Mouse (Mus musculus): ENCODE results near the gene Hist1h4f. TPM values are rescaled to one million over a fixed set of nuclear protein-coding genes. Genes with fewer than 3 reads are reported as not detected.

Hist1h4f gene
- polyA plus RNA-seq, 1 experiment from 2014 or later, result 0.83 TPM

GRCm38 (mm10) chr13:23523976-23524375 is 27.5 kb downstream of the Hist1h4f start:
- Histone ChIP-seq H3K4me1 (replicated peaks) (peaks cover 18% of the 10 kb centered on the region), H3K4me2 (no peak overlapping the region), H3K4me3 (no peak overlapping the region), H3K27me3 (no peaks in the 10 kb centered on the region), H3K9ac (no peak overlapping the region), H3K9me3 (no peaks in the 10 kb centered on the region), H3K36me3 (no peaks in the 10 kb centered on the region), H3K27ac (no peak overlapping the region)
- 38% methylated on average over 5 of the region's 5 CpGs for WGBS
- no peak for ATAC-seq (ENCODE audit: low FRiP score)

DNA sequence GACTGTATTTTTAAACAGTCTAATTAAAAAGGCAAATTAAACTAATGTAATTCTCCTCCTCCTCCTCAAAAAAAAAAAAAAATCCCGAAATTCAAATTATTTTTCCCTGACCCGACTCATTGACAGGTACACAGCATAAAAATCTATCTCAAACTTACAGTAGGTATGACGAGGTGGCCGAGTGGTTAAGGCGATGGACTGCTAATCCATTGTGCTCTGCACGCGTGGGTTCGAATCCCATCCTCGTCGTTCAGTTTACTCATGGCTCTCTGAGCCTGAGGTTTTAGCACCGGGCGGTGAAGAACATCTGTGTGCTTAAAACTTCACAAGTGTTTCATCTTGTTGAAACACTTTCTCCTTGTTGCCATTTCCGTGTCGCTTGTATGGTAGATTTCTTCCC is 29.7 kb downstream of the Hist1h4f start:
- Histone ChIP-seq H3K4me1 (replicated peaks) (peaks cover 11% of the 10 kb centered on the region), H3K4me2 (peak overlapping the region; percentile 15), H3K9me3 (no peaks in the 10 kb centered on the region), H3K36me3 (no peaks in the 10 kb centered on the region), H3K27ac (no peak overlapping the region), H3K4me3 (0 out of 2 replicates have a peak overlapping the region, but pooled peaks have one; percentile 2), H3K27me3 (no peaks in the 10 kb centered on the region), H3K9ac (no peak overlapping the region)
- WGBS, result 1% methylated on average over 14 of the region's 14 CpGs
- no peak for ATAC-seq (ENCODE audit: low FRiP score)

- Histone ChIP-seq H3K27ac (no peak overlapping the region), H3K36me3 (no peaks in the 10 kb centered on the region), H3K9ac (no peak overlapping the region), H3K9me3 (no peaks in the 10 kb centered on the region), H3K4me2 (peak overlapping the region; percentile 74), H3K27me3 (no peaks in the 10 kb centered on the region), H3K4me3 (peak overlapping the region; percentile 37), H3K4me1 (replicated peaks) (peaks cover 9% of the 10 kb centered on the region)
- 0 out of 2 replicates have a peak, but pooled peaks have one; percentile 14 for ATAC-seq (ENCODE audit: low FRiP score)
- under 1% methylated on average over 10 of the region's 10 CpGs for WGBS
Measured at GRCm38 (mm10) chr13:23519416-23519815, 32.0 kb downstream of the Hist1h4f start.

DNA sequence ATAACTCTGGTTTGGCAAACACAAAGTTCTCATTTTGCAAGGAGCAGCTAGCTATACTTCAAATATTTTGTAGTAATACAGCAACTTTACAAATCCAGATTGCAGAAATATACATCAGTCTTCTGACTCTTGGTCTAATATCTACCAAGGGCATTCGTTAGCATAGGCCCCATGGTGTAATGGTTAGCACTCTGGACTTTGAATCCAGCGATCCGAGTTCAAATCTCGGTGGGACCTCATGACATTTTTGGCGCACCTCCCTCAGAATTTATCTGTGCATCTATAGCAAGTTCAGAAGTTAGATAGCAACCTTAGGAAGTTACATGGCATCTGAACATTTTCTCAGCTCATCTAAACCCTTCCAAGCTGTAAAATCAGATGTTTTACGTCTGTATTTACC is 32.6 kb downstream of the Hist1h4f start:
- H3K27ac ChIP-seq, result no peak overlapping the region
- H3K4me1 ChIP-seq (replicated peaks), result peaks cover 9% of the 10 kb centered on the region
- no peak for ATAC-seq (ENCODE audit: low FRiP score)
- under 1% methylated on average over 6 of the region's 6 CpGs for WGBS
- no peaks in the 10 kb centered on the region for H3K36me3 ChIP-seq
- peak overlapping the region; percentile 74 for H3K4me2 ChIP-seq
- H3K9me3 ChIP-seq, result no peaks in the 10 kb centered on the region
- no peak overlapping the region for H3K9ac ChIP-seq
- no peaks in the 10 kb centered on the region for H3K27me3 ChIP-seq
- peak overlapping the region; percentile 37 for H3K4me3 ChIP-seq

DNA sequence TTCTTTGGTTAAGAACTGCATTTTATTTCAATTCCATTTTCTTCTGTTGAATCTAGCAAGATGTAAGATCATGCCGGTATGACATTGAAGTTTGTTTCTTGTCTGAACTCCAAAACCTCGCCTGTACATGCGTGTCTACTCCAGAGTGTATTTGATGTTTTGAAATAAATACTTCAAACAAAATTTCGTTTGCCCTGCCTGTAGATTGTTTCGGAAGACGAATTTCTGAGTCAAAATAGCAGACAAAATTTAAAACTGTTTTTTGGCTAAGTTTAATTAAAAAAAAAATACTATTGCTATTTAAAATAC is 33.2 kb downstream of the Hist1h4f start:
- 1% methylated on average over 6 of the region's 6 CpGs for WGBS
- H3K4me3 ChIP-seq, result peak overlapping the region; percentile 46
- no peaks in the 10 kb centered on the region for H3K9me3 ChIP-seq
- peaks cover 9% of the 10 kb centered on the region for H3K4me1 ChIP-seq (replicated peaks)
- H3K27me3 ChIP-seq, result no peaks in the 10 kb centered on the region
- H3K4me2 ChIP-seq, result peak overlapping the region; percentile 74
- H3K9ac ChIP-seq, result no peak overlapping the region
- ATAC-seq (ENCODE audit: low FRiP score), result no peak
- no peak overlapping the region for H3K27ac ChIP-seq
- no peaks in the 10 kb centered on the region for H3K36me3 ChIP-seq

DNA sequence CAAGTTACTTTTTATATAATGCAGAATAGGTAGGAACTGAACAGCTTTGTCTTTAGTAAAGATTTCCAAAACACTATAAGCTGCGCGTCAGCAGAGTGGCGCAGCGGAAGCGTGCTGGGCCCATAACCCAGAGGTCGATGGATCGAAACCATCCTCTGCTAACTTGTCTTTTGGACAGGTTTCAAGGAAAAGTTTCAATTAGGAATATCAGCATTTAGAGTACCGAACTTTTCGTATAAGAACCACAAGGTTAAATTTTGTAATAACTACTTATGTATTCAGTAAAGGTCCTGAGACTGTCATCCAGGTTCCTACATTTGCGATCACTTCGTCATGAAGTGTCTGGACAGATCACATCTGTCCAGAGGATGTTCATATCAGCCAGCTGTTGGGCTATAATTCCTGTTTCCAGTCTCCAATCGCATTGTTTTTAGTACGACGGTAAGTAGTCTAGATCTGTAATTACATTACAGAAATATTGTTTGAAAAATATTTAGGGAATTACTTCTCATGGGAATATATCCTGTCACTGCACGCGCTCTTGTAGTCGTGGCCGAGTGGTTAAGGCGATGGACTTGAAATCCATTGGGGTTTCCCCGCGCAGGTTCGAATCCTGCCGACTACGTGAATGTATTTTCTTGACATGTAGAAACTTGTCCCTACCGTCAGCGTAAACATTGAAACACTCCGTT is 33.7 kb downstream of the Hist1h4f start:
- H3K36me3 ChIP-seq, result no peaks in the 10 kb centered on the region
- H3K4me1 ChIP-seq (replicated peaks), result peaks cover 9% of the 10 kb centered on the region
- peak overlapping the region; percentile 74 for H3K4me2 ChIP-seq
- H3K9me3 ChIP-seq, result no peaks in the 10 kb centered on the region
- H3K4me3 ChIP-seq, result peak overlapping the region; percentile 46
- ATAC-seq (ENCODE audit: low FRiP score), result peak; percentile 91
- peak overlapping the region; percentile 53; the same call in 1 of the 2 replicates for H3K9ac ChIP-seq
- H3K27ac ChIP-seq, result peak overlapping the region; percentile 66; the same call in 1 of the 2 replicates
- WGBS, result under 1% methylated on average over 27 of the region's 27 CpGs
- H3K27me3 ChIP-seq, result no peaks in the 10 kb centered on the region

- H3K36me3 ChIP-seq, result no peaks in the 10 kb centered on the region
- H3K9me3 ChIP-seq, result no peaks in the 10 kb centered on the region
- ATAC-seq (ENCODE audit: low FRiP score), result peak; percentile 74
- peak overlapping the region; percentile 46 for H3K4me3 ChIP-seq
- peak overlapping the region; percentile 66; the same call in 1 of the 2 replicates for H3K27ac ChIP-seq
- peak overlapping the region; percentile 74 for H3K4me2 ChIP-seq
- peak overlapping the region; percentile 53; the same call in 1 of the 2 replicates for H3K9ac ChIP-seq
- no peaks in the 10 kb centered on the region for H3K27me3 ChIP-seq
- 0% methylated on average over 19 of the region's 19 CpGs for WGBS
- H3K4me1 ChIP-seq (replicated peaks), result peaks cover 9% of the 10 kb centered on the region
Measured at GRCm38 (mm10) chr13:23516822-23517602, 34.4 kb downstream of the Hist1h4f start.

DNA sequence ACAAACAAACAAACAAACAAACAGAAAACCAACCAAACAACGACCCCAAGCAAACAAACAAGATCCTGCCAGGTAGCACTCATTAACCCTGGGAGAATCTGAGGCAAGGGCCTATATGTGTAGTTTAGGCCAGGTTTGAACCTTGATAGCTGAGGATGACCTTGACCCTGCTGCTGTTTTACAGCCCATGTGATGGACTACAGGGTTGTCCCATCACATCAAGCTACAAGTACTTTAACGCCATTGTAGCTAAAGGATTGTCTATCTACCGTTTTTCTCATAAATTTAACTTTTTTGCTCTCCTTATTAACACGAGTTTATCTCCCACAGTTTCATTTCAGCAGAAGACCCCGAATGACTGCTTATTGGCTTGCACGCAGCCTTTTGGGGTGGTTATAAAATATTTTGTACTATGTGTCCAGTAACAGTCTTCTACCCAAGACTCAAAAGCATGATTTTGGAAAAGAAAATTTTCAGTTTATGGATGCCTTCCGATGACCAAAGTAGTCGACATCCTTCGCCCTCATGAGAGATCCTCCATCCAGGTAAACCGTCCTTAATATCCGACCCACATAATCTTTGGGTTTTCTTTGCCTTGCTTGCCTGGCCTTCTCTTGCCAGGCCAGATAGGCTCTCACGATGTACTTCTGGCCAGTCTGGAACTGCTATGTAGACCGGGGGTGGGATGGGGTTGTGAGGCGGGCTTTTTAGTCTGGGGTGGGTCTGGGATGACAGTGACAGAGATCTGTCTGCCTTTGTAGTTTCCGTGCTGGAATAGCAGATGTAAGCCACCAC is 35.4 kb downstream of the Hist1h4f start:
- WGBS, result 55% methylated on average over 15 of the region's 15 CpGs
- H3K36me3 ChIP-seq, result no peaks in the 10 kb centered on the region
- peak overlapping the region; percentile 56 for H3K9ac ChIP-seq
- H3K27ac ChIP-seq, result no peak overlapping the region
- peak overlapping the region; percentile 46 for H3K4me3 ChIP-seq
- no peaks in the 10 kb centered on the region for H3K27me3 ChIP-seq
- H3K9me3 ChIP-seq, result no peaks in the 10 kb centered on the region
- H3K4me1 ChIP-seq (replicated peaks), result peaks cover 9% of the 10 kb centered on the region
- H3K4me2 ChIP-seq, result peak overlapping the region; percentile 56
- no peak for ATAC-seq (ENCODE audit: low FRiP score)

GRCm38 (mm10) chr13:23515281-23515680 is 36.2 kb downstream of the Hist1h4f start:
- no peaks in the 10 kb centered on the region for H3K27me3 ChIP-seq
- no peaks in the 10 kb centered on the region for H3K36me3 ChIP-seq
- no peak overlapping the region for H3K4me2 ChIP-seq
- no peaks in the 10 kb centered on the region for H3K9me3 ChIP-seq
- H3K4me3 ChIP-seq, result no peak overlapping the region
- H3K27ac ChIP-seq, result no peak overlapping the region
- H3K9ac ChIP-seq, result no peak overlapping the region
- no peak for ATAC-seq (ENCODE audit: low FRiP score)
- WGBS, result 77% methylated on average over 5 of the region's 5 CpGs
- H3K4me1 ChIP-seq (replicated peaks), result peaks cover 9% of the 10 kb centered on the region

- Histone ChIP-seq H3K4me1 (replicated peaks) (peaks cover 4% of the 10 kb centered on the region), H3K9me3 (no peaks in the 10 kb centered on the region), H3K4me2 (no peak overlapping the region), H3K9ac (no peak overlapping the region), H3K36me3 (no peaks in the 10 kb centered on the region), H3K4me3 (no peak overlapping the region), H3K27me3 (no peaks in the 10 kb centered on the region), H3K27ac (no peak overlapping the region)
- ATAC-seq (ENCODE audit: low FRiP score), result no peak
- WGBS, result 90% methylated on average over 1 of the region's 1 CpGs
Measured at GRCm38 (mm10) chr13:23513517-23513916, 37.9 kb downstream of the Hist1h4f start.

- H3K4me2 ChIP-seq, result no peak overlapping the region
- H3K4me1 ChIP-seq (replicated peaks), result peaks cover 9% of the 10 kb centered on the region; the same call in 1 of the 2 replicates
- H3K27me3 ChIP-seq, result peaks cover 9% of the 10 kb centered on the region
- no peak overlapping the region for H3K27ac ChIP-seq
- no peaks in the 10 kb centered on the region for H3K36me3 ChIP-seq
- no peaks in the 10 kb centered on the region for H3K9me3 ChIP-seq
- WGBS, result 53% methylated on average over 1 of the region's 1 CpGs
- H3K4me3 ChIP-seq, result no peak overlapping the region
- no peak for ATAC-seq (ENCODE audit: low FRiP score)
- H3K9ac ChIP-seq, result no peak overlapping the region
Measured at GRCm38 (mm10) chr13:23510127-23510526, 41.3 kb downstream of the Hist1h4f start.

All from hindbrain, embryonic 13.5 days (tissue).